Mouse (Mus musculus) hindlimb bud, embryonic 11.5 days (tissue): ENCODE measurements around the gene Asic4.

Experiments
- DNase-seq: peaks from one replicate; pipeline ENCODE4 v3.0.0-alpha.2; 2012; ENCODE audit warnings: low read depth, low spot score; ENCODE audit errors: extremely low spot score

Gene Asic4

DNA sequence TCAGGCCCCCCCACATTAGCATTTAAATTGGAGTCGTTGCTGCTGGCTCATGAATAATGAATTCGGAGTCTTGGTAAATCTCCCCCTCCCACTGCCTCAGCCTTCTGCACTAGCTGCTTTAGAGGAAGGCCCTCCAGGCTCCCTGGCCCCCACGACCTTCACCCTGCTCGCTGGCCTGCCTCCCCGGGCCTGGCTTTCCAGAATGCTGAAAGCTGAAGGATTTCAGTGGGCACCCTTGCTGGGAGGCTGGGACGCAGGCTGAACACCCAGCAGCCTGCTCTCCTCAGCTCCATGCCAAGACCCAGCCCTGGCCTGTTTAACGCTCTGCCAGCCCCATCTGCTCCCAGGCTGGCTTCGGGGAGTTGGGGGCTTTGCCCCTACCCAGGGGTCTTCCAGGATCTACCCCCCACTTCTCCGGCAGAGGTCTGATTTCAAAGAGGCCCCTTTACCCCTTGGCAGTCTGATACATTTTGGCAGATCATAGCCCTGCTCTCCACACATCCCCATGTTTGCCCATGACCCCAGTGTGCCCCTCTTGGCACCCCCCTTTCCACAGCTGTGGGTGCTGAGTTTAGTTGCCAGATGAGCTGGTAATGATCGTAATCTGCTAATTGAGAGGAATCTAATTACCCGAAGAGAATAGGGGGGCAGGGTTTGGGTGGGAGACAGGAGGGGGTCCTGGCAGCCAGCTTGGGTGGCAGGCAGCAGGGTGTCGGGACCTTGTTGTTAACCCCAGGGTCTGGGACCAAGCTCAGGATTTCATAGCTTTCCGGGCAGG lies 6.8 kb upstream of the Asic4 start:
- DNase-seq = no peak

DNA sequence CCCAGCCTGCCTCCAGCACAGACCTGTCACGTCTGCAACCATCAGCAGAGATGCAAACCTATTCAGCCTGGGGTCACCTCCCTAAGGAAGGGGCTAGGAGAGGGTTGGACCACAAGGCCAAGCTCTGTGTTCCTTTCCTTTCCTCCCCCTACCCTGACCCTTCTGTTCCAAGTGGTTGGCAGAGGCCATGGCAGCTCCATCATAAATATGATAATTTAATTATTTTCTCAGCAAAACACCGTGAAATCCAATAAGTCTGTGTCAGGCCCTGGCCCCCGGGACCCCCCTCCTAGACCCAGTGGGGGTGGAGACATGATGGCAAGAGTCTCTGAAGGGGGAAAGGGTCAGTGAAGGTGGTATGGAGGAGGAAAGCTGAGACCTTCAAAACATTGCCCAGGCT lies 6.0 kb upstream of the Asic4 start:
- DNase-seq = no peak

DNA sequence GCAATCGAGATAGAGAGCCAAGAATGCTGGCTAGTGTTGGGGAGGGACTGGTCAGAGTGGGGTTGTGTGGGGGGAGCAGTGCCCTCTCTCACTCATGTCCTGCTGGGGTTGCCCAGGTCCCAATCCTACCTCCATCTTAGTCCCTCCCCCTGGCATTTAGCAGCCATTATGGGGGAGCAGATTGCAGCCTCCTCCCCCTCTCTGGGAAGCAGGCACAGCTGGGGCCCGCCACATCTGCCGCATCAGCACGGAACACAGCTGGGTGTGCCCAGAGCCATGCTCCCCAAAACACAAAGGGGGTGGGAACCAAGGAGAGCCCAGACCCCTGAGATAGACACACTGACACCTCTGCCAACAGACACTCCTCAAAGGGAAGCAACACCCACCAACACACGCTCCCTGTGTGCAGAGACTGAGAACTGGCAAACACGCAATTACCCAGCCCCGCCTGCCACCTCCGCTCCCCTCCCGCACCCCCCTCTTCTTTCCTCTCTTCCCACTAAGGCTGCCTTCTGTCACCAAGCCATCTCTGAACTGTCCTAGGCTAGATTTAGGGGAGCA lies 5.0 kb upstream of the Asic4 start:
- no peak for DNase-seq

DNA sequence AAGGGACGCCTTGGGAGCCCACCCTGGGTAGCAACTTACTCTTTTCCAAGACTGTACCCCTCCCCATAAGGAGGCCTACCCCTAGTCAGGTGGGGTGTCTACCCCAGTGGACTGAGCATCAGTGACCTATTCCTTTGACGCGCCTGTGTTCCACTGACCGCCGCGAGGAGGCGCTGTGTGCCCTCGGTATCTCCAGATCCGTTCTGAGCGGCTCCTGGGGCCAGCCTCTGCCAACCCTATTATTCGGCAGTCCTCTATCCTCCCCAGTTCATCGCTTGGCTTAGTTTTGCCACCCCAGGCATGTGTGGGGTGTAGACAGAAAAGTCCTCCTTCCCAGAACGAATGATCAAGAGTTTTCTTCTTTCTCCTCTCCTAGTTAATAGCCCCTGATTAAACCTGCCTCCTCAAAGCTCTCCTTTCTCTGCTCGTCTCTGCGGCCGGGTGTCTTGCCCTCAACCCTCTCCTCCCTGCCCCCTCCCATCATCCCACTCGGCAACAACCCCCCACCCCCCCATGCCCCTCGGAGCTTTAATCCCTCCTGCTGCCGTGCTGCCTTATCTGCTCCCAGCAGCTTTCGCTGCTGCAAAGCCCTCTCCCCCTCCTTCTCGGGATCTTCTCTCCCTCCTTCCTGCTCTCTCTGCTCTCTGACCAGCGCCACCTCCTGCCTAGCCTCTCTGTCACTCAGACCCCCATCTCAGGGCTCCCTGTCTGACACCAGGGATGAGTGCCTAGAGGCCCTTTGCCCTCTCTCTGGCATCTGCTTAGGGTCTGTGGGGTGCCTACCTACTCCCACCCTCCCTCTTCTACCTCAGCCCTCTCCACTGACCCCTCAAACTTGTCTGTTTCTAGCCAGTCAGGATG lies 4.3 kb upstream of the Asic4 start:
- no peak for DNase-seq

DNA sequence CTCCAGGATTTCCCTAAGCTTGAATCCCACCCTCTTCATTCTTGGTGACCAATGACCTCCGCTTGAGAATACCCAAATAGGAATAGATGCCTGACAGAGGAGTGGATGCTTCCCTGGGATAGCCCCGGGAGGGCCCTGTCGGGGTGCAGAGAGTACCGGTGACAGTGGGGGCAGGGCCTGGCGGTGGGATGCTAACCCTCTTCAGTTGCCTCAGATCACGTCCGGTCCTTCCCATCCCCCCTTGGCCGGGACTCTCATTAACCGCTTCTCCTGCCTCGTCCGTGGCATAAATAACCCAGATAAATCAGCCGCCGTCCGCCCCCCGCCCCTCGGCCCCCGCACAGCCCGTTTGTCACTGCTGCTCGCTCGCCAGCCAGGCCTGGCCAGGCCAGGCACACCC lies 3.6 kb upstream of the Asic4 start:
- DNase-seq = no peak

DNA sequence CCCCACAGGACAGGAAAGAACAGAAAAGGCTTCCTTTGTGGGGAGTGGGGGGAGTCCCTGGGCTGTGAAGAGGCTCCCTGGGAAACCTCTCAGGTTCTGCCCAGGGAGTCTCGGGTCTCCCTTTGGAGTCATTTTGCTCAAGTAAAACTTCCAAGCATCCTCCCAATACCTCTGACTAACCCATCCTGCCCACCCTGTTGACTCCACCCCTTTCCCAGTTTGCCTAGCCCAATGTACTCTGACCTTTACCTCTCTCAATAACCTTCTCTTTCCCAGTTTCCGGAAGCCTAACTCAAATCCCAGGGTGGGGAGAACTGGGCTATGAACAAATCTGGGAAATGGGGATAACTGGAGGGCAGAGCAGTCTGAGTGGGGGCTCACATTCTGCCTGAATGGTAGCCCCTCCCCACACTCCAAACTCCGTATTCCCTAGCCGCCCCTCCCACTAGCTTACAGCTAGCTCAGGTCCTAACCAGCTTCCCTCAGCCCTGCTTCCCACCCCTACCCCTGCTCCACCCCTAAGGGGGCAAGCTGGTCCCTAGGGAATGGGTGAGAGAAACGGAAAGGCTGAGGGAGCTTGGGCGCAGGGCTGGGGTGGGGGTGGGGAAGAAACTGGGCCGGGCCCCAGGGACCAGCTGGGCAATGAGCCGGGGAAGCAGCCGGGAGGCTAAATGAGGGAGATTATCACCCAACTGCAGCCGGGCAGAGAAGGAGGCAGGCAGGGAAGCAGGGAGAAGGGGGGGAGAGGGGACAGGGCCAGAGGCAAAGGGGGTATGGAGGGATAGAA lies 2.8 kb upstream of the Asic4 start:
- DNase-seq = no peak

DNA sequence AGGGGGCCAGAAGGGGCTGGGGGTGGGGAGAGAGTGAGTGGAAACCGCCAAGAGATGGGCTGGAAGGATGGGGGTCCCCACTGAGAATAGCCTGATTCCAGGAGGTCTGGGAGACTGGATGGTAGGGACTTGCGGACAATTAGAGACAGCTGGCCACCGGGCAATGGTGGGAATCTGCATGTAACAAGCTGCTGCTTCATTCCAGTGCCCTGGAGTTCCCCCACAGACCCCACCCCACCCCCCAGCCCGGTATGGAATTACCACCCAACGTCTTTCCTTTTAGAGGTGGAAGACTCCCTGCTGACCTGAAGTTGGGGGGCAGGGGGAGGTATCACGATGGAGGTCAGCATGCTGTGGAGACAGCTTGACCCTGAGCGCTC lies 2.2 kb upstream of the Asic4 start:
- DNase-seq = no peak

DNA sequence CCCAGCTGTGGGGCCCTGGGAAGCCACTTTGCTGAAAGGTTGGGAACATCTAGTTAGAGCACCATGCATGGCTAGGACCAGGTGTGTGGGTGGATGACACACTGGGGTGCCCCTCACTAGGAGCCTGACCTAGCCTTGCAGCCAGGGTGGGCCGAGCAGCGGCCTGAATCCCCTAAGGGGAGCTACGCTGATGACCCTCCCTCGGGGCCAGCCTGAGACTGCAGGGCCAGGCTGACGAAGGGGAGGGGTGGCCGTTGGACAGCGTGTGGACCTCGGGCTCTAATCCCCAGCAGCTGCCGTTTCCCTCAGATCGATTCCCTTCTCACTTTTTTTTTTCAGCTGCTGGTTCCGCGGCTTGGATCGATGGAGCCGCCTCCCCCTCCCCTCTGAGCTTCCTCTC lies 1.3 kb upstream of the Asic4 start:
- no peak for DNase-seq

DNA sequence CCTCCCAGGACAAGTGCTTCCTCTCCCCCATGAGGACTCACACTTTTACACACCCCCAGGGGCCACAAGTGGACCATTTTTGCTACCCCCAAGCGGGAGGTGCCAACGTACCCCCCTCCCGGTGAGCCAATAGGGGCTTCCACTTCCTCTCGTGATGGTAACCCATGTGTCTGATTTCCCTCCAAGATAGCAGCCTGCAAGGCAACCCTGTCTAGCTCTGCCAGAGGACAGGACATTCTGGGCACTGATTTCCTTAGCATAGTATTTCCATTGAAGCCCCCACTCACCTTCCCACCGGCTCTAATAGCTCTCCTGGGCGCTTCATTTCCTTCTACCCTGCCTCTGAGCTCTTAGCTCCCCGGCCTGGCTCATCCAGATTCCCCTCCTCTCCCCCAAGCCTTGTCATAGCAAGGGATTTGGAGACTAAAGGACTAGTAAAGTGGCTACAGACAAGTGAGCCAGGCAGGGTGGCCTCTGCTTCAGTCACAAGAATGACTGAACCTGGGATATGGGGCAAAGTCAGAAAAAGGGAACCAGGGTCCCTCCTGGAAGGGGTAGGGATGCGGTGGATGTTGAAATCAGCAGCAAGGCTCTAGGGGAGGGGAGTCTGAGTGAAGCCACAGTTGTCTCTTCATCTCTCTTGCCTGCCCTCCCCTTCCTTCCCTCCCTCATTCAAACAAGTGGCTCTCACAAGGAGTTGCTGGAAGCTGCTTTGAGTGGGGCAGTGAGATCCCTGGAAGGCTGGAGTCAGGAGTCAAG lies 680 bp upstream of the Asic4 start:
- no peak for DNase-seq

DNA sequence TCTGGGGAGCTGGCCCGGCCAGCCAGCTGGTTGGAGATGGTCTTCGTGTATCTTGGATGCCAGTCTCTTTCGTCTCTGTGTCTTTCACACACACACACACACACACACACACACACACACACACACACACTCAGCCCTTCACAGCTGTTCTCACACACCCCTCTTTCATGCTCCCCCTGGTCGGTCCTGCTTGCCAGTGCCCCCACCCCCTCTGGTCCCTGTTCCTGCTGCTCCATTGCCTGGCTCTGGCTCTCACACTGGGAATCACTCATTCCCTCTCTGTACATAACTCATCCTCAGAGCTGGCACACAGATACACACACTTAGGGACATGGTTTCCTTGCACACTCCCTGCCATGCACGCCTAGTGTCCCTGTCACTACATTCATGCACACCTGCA lies 1.7 kb downstream of the Asic4 start:
- no peak for DNase-seq

DNA sequence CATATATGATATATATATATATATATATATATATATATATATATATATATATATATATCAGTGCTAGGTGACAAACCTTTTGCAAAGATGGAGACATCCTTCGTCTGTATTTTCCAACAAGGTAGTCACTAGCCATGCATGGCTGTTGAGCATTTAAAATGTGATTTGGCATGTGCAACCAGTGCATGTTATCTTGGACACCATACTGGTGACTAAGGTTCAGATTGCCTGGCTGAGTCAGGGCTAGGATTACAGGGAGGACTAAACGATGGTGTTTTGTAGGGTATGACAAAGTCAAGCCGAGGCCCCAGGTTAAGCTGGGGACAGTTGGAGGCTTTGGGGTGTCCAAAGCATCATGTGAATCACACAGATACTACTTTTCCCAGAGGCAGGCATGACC lies 5.2 kb downstream of the Asic4 start:
- no peak for DNase-seq

DNA sequence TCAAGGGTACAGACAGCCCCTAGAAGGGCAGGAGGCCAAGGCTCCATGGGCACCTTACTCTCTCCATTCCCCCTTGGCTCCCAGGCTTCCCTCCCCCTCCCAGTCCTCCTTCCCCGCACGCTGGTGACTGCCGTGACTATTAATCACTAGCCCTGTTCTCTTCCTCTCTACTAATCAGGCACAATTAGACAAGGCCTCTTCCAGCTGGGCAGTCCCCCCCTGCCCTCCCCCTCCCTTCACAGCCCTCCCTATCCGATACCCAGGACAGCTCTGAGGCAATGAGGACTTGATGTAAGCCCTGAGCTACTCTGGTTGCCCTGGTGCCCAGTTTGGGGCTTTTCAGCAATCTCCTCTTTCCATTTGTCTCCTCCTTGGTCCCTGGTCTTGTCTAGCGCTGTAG lies 5.7 kb downstream of the Asic4 start:
- DNase-seq = no peak

DNA sequence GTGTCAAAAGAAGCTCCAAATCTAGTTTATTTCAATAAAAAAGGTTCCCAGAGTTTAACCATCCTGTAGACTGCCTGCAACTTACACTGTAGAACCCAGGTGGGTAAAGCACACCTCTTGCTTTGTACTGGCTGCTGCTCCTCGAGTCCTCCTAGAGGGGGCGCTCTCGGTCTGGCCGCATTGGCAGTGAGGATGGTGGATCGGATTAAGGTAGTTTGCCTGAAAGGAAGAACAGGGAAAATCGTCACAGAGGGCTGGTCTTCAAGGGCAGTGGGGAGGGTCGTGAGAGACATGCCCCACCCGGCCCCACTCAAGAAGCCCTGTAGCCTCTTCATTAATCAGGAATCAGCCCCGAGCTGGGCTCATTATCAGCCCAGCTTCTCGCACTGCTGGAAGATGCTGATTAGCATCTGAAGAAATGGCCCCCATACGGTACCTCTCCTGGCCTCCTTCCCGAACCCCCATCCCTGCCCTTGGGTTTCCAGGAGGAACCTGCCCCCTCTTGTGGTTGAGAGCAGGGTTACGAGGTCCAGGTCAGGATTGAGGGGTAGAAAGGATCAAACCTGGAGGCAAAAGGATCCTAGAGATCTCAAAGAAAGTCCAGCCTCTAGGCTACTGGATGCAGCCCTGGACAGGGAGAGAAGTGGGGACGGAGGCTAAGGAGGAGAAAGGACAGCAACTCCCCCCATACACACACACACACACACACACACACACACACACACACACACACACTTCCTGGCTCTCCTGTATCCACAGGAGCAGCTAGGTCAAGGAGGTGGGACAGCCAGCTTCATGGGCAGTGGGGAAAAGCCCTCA lies 6.7 kb downstream of the Asic4 start:
- DNase-seq = no peak

DNA sequence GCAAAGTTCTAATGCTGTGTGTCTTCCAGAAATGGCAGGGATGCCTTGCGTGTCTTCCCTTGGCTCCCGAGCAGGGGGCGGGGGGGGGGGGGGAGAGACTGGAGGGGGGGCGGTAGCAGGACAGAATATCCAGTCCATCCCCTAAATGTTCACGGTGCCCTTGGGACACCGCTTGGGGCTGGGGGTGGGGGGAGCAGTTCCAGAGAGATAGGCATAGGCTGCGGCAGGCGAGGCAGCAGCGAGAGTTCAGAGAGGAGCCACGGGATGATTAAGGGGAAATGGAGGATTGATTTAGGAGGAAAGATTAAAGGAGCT lies 7.4 kb downstream of the Asic4 start:
- no peak for DNase-seq

DNA sequence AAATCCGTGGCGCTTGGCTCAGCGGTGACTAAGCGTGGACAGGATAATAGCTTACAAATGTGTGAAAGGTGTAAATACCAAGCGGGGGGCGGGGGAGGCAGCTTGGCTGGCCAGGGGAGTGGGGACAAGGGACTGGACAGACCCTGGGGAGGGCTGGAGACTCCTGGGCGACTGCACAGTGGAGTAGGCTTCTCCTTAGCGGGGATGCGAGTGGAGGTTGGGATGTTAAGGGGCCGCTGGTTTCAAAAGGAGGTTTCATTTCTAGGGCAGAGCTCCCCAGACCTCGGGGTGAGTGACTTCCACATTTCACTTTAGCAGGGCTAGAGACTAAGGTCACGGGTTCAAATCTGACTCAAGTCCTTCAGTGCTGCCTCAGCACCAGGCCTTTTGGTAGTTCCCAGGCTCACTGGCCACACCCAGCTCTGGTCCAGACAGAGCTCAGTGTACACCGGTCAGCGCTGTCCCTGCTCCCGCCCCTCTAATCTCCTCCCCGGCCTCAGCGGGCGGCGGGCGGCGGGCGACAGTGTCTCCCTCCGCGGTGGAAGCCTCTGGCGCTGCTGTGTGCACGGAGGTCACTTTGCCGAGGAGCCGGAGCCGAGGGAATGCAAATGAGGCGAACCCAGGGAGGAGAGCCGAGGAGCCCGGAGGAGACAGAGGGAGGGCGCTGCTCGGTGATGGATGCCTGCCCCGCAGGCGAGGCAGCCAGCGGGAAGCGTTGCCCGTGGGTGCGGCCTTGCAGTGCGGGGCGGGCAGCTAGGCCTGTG lies 8.0 kb downstream of the Asic4 start:
- DNase-seq = no peak

DNA sequence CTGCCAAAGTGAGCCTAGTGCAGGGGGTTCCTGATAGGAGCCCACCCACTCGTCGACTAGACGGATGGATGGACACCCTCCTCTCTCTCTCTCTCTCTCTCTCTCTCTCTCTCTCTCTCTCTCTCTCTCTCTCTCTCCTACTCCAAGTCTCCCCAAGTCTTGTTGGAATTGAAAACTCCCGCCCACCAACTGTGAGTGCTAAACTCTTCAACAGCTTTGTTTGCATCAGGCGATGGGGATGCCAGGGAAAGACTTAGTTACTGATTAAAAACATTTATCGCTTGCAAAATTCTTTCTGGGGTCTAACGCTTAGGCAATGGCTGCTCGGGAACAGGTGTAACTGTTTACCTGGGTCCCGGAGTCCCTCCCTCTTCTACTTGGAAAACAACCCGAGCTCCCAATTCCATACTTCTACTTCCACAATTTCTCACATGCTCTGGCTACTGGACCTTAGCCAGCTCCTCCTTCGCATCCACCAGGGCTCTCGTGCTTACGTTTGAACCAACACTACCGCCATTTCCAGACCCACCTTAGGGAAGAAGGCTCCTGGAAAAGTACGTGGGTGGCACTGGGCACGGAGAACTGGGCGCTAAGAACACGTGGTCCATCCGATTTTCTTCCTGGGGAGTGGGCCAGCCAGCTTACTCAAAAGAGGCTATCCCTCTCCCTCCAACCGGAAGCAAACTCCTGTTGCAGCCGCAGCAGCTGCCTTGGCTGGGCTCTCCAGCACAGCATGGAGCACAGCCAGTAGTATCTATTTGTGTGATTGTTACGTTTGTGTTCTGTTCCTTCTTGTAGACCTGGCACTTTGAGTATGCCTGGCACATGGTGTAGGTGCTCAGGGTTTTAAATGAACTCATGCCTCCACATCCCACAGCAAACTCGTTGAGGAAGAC lies 8.8 kb downstream of the Asic4 start:
- DNase-seq = no peak

DNA sequence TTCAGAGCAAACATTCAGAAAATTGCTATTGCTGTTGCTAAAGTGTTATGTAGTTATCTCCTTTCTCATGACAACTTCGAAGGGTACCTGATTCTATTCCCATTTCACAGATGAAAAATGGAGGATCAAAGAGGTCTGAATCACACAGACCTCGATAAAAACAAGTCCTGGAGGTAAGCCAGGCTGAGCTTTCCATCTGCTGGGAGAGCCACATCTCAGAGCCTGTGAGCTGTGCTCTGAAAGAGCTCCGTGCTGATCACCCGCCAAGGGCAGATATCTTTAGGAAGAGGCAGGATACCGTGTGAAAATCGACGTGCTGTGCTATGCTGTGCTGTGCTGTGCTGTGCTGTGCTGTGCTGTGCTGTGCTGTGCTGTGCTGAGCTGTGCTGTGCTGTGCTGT lies 10.1 kb downstream of the Asic4 start:
- no peak for DNase-seq

DNA sequence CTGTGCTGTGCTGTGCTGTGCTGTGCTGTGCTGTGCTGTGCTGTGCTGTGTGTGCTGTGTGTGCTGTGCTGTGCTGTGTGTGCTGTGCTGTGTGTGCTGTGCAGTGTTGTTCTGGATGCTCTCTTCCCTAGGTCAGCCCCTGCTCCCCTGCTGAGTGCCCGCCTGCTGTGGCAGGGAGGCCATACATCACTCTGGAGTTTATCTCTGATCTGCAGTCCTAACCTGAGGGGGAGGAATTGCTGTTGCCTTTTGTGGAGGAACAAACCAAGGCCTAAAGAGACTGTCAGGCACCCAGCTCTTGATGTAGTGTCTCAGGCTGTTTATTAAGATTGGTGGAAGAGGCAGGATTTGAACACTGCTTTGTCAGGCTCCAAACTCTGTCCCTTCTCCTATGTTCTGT lies 12.4 kb downstream of the Asic4 start:
- DNase-seq = no peak
